Mouse (Mus musculus) thymus, adult 18-20 months (tissue): ENCODE measurements around the gene Rps25.
"Not testable (repeated sequence)": the region's sequence is repeated elsewhere in the genome, so short reads cannot be mapped to it uniquely, and the experiment has no call there.

Experiments
- DNase-seq, 2 experiments: peaks; one replicate each; pipeline ENCODE4 v3.0.0; 2022; ENCODE audit warnings: mixed read lengths in 2 of 2

Rps25 gene

GRCm38 (mm10) chr9:44405011-44405410 is 1.9 kb upstream of the Rps25 start:
- DNase-seq = no peak

- no peak for DNase-seq
Observed at GRCm38 (mm10) chr9:44407752-44408097, 786 bp downstream of the Rps25 start.

- not testable (repeated sequence) for DNase-seq
Observed at GRCm38 (mm10) chr9:44408693-44409092, 1.8 kb downstream of the Rps25 start.

DNA sequence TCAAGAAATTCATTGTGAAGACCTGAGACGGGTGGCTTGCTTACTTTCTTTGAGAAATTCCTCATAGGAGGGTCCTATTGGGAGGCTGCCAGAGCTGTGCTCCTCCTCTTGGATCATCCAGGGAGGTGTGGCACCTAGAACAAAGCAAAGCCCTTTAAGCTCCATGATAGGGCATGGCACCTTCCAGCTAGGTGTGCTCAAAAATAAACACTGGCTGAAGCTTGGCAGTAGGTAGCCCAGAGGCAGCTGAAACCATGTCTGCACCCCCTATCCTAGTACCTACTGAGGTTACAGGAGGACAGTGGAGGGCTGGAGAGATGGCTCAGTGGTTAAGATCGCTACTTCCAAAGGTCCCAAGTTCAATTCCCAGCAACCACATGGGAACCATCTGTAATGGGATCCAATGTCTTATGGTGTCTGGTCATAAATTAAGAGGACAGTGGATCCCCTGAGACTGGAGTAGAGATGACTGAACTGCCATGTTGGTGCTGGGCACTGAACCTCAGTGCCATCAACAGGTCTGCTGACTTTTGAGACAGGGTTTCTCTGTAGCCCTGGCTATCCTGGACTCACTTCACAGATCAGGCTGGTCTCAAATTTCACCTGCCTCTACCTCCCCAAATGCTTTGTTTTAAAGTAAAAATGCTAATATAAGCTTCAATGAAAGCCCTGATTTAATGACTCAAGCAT is 3.9 kb downstream of the Rps25 start:
- no peak for DNase-seq

DNA sequence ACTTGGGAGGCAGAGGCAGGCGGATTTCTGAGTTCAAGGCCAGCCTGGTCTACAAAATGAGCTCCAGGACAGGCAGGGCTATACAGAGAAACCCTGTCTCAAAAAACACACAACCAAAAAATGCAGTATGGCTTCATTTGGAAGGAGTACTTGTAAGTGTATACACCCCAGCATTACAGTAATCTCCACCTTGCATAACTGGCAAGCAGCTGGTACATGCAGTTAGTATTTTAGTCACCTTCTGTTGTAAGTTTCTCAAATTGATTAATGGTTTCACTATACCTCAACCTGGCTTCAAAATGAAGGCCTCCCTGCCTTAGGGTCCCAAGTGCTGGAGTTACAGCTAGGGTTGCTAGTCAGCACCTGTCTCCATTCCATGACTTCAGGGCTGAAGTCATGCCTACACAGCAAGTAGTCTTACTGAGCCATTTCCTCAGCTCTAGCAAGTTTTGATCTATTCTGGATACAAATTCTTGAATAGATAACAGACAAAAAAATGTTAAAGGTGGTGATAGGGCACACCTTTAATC is 4.7 kb downstream of the Rps25 start:
- DNase-seq = no peak

GRCm38 (mm10) chr9:44412306-44412705 is 5.4 kb downstream of the Rps25 start:
- no peak for DNase-seq

DNA sequence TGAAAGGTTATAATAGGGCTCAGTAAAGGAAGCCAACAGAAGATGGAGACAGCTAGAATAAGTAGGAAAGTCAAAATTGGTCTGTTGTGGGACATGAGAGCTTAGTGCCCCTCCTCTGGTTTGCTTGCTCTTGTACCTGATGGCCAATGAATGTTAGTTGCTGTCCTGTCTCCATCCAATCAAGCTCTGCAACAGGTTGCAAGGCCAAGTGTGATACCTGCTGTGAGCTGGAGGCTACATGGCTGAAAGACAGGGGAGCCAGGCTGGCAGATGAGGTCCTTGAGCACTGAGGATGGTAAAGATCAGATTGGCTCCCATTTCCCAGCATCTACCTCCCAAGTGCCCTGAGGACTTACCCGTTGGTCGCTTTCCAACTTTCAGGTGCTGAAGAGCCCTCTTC is 5.8 kb downstream of the Rps25 start:
- no peak for DNase-seq

DNA sequence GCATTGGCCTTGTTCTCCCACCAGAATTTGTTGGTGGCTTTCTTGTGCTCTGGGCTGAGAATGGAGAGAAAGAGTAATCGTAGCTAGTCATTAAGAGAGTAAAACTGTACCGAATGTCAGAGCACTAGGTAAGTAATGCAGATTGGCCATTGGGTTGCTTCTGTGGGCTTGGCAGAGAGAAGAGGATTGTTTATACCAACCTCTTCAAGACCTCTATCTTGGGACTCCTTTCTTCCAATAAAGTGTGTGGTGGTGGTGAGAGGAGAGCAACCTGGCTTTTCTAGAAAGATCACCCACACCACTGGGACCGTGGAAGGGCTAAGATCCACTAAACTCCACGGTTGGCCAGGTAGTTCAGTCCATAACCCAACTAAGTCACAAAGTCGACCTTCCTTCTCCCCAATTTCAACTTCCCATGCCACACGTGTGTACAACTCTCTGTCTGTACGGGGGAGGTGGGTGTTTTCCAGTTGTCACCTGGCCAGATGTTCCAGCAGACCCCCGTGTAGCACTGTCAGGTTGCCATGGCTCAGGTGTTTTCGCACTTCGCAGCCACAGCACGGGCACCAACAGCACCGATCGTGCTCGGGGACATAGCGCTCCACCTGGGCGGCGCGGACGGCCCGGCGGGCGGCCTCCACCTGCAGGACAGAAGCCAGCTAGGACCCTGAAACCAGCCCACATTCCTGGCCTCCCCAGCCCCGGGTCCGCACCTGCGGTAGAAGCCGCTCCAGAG is 10.4 kb downstream of the Rps25 start:
- DNase-seq = no peak

DNA sequence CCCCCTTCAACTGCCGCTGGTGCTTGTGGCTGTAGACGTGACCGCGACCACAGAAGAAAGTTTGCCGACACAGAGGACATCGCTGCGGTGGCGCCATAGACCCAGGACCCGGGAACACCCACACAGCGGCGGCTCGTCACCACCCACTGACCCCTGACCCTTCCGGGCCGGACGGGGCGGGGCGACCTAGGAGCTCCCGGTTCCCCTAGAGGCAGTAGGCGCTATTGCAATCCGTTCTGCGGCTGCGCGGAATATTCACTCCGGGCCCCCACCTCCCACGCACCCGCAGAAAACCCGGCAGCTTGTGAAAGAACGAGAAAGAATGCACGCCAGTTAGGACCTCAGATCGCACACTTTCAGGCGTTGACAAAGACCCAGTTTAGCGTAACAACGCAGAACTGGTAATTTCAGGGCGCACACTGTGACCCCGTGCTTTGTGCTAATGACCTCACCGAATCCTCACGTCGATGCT is 11.0 kb downstream of the Rps25 start:
- peak; percentile 78 to 86 for DNase-seq

DNA sequence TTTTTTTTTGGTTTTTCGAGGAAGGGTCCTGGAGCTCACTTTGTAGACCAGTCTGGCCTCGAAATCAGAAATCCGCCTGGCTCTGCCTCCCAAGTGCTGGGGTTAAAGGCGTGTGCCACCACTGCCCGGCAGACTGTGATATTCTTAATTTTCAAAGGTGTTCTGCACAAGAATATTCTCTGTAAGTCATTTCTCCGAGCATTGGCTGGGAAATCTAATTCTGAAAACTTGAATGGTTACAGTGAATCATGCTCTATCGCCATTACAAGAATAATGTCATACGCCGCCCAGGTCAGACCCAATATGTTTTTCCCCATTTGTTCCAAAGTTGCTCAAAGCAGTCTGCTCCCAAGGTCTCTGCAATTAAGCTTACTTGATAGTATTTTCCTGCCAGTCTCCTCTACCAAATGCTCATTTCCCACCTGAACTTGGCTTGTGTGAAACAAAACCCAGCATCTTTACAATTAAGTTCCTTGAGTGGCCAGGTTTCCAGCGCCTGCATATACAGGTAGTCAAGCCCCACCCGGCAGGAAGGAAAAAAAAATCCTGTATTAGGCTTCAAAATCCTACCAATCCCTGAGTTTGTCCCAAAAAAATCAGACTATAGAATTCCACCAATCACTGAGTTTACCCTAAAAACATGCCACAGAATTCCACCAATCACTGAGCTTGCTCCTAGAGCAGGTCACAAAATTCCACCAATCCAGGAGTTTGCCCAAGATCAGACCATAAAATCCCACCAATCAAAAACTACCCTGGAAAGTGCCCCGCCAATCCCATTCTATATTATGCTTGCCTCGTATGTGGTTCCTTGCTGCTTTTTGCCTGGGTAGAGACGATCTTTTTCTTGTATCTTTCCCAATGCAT is 11.8 kb downstream of the Rps25 start, which contains the start of gene Ccdc84:
Gene Ccdc84, minus strand, starts transcription at position 51 of the 867 bp plus-strand sequence.
- no peak for DNase-seq

DNA sequence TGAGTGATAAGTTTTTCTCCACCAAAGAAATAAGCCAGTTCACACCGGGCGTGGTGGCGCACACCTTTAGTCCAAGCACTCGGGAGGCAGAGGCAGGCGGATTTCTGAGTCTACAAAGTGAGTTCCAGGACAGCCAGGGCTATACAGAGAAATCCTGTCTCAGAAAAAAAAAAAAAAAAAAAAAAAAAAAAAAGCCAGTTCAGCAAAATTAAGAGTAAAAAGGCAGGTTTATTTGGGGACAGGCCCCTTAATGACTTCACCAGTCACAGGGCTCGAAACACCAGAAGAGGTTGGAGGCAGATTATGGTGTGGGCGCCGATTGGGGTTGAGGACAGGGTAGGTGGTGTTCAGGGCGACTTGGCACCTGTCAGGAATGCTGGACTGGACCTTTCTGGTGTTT is 12.8 kb downstream of the Rps25 start:
- not testable (repeated sequence) for DNase-seq

GRCm38 (mm10) chr9:44420280-44420898 is 13.4 kb downstream of the Rps25 start:
- no peak for DNase-seq

- no peak for DNase-seq
Observed at GRCm38 (mm10) chr9:44423576-44423975, 16.6 kb downstream of the Rps25 start.

DNA sequence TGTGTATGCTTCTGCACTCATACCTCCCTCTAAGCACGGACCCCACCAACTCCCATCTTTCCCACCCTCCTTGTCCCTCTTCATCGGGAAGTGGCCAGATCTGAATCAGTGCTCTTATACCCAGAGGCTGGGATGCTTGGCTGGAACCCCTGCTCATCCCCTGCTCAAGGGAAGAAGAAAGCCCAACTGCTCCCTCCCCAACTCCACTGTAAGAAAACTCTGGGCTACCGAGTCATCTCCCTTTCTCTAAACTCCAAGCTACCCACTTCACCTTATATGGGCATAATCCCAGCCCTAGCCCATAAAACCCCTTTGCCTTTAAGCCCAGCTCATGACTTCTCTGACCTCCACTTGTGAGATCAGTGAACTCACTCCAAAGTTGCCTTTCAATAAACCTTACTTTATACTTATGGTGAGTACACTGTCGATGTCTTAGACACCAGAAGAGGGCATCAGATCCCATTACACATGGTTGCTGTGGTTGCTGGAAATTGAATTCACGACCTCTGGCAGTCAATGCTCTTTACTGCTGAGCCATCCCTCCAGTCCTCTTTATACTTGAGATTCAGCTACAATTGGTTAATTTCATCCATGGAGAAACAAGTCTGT is 25.7 kb downstream of the Rps25 start:
- no peak for DNase-seq

DNA sequence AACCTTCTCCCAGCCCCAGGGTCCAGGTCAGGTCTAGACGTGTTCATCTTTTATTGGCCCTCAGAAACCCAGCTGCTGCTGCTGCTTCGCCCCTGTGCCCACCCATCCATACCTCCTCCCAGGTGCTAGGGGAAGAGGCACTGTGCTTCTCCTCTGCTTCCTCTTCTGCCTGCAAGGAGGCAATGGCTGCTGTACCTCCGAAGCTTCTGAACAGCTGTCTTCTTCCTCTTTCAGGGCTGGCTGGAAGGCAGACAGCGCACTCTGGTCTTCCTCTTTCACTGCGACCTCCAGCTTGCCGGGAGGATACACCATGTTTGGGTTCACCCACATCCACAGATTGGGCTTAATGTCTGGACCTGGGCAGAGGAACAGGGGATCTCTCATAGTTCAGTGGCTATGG is 28.8 kb downstream of the Rps25 start:
- no peak for DNase-seq

- DNase-seq = no peak
Observed at GRCm38 (mm10) chr9:44440961-44441360, 34.0 kb downstream of the Rps25 start, which contains the start of gene Foxr1. Gene Foxr1, minus strand, starts transcription at chr9:44441136.

DNA sequence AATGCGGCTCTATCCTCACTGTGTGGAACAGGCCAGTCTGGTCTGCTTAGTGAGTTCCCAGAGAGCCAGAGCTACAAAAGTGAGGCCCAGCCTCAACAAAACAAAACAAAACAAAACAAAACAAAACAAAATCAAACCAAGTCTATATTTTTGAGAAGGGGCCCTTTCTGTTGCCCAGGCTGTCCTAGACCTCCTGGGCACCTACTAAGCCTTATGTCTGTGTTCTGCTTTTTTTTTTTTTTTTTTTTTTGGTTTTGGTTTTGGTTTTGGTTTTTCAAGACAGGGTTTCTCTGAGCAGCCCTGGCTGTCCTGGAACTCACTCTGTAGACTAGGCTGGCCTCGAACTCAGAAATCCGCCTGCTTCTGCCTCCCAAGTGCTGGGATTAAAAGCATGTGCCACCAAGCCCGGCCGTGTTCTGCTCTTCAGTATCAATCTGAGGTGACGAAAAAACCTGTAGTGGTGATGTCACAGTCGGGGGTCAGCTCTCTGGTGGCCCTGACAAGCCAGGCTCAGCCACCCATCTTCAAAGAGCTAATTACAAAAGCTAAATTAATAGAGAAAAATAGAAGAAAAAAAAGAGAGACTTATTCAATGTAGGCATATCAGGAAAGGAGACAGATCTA is 37.6 kb downstream of the Rps25 start:
- DNase-seq = not testable (repeated sequence)

DNA sequence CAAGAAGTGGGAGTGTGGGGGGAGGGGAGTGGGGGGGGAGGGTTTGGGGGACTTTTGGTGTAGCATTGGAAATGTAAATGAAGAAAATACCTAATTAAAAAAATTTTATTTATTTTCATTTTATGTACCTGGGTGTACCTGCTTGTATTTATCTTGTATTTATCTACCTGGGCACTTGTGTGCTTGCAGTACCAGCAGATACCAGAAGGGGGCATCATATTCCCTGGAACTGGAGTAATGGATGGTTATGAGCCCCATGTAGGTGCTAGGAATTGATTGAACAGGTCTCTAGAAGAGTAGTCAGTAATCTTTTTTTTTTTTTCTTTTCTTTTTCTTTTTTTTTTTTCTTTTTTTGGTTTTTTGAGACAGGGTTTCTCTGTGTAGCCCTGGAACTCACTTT is 43.4 kb downstream of the Rps25 start:
- DNase-seq = no peak

DNA sequence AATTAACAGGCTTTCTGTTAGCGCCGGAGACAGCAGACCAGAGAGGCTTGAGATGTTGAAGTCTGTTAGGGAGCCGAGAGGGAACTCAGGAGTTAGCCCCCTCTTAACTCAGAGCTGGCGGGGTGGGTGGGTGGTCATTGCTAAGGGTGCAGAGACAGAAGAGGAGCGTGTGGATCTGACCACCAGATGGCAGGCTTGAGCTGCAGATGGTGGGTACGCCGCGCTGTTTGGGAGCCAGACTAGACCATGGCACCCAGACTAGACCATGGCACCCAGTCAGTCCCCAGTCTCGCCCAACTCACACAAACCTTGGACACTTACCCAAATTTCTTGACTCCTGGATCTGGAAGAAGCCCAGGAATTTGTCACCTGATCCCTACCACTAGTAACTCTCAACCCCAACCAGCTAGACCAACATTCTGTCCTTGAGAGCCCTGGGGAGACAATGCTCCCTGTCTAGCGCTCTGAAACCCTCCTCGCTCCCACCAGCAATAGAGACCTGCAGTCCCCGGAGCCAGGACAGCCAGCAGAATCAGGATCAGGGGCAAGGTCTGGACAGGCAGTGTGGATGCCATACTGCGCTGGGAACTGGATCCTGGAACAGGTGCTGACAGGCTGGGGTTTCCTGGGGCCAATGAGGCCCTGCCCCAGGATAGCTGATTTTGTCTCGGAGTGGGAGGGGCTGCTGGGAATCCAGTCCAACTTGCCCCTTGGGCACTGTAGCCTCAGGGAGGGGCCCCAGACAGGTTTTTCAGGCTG is 47.4 kb downstream of the Rps25 start:
- DNase-seq = peak; percentile 59 to 67

- no peak for DNase-seq
Observed at GRCm38 (mm10) chr9:44454891-44455220, 47.9 kb downstream of the Rps25 start, which contains the start of gene Upk2. Gene Upk2, minus strand, starts transcription at chr9:44454976.
